Mouse (Mus musculus) cerebellum, postnatal 25 days (tissue): ENCODE results near the gene Med13.
A peak's percentile ranks its signal among the peaks of the same experiment; 100 is the strongest.

Source experiments
- DNase-seq, 2 experiments: peaks; one replicate each; pipeline ENCODE4 v3.0.0; 2021; ENCODE audit warnings: mixed read lengths in 2 of 2

Gene Med13

GRCm38 (mm10) chr11:86356854-86357788 is at the start of gene Med13:
Gene Med13 (minus strand): TSS chr11:86357602.
- DNase-seq, result peak; percentile 59 to 70

GRCm38 (mm10) chr11:86404590-86404989 is 47.2 kb upstream of the Med13 start:
- no peak for DNase-seq

GRCm38 (mm10) chr11:86403845-86404244 is 46.4 kb upstream of the Med13 start:
- no peak for DNase-seq

- no peak for DNase-seq
Measured at GRCm38 (mm10) chr11:86399241-86400107, 42.1 kb upstream of the Med13 start.

GRCm38 (mm10) chr11:86396950-86397594 is 39.7 kb upstream of the Med13 start:
- DNase-seq, result no peak

GRCm38 (mm10) chr11:86396518-86396917 is 39.1 kb upstream of the Med13 start:
- DNase-seq, result no peak

GRCm38 (mm10) chr11:86395513-86396125 is 38.2 kb upstream of the Med13 start:
- peak; percentile 70 to 81 for DNase-seq

GRCm38 (mm10) chr11:86395100-86395499 is 37.7 kb upstream of the Med13 start:
- DNase-seq, result no peak

GRCm38 (mm10) chr11:86391687-86392086 is 34.3 kb upstream of the Med13 start:
- DNase-seq, result no peak

- no peak for DNase-seq
Measured at GRCm38 (mm10) chr11:86390308-86390707, 32.9 kb upstream of the Med13 start.

GRCm38 (mm10) chr11:86389506-86389905 is 32.1 kb upstream of the Med13 start:
- DNase-seq, result no peak

- no peak for DNase-seq
Measured at GRCm38 (mm10) chr11:86388821-86389480, 31.5 kb upstream of the Med13 start.

GRCm38 (mm10) chr11:86387121-86387893 is 29.9 kb upstream of the Med13 start:
- no peak for DNase-seq

- peak; percentile 20 to 29 for DNase-seq
Measured at GRCm38 (mm10) chr11:86386576-86386975, 29.2 kb upstream of the Med13 start.

- DNase-seq, result no peak
Measured at GRCm38 (mm10) chr11:86385710-86386282, 28.4 kb upstream of the Med13 start.

GRCm38 (mm10) chr11:86384141-86384540 is 26.7 kb upstream of the Med13 start:
- DNase-seq, result no peak

GRCm38 (mm10) chr11:86382520-86383157 is 25.2 kb upstream of the Med13 start:
- DNase-seq, result no peak

- DNase-seq, result no peak
Measured at GRCm38 (mm10) chr11:86381478-86382091, 24.2 kb upstream of the Med13 start.

- no peak for DNase-seq
Measured at GRCm38 (mm10) chr11:86380521-86381238, 23.3 kb upstream of the Med13 start.
